Mouse (Mus musculus) lung, adult 2 months (tissue): Measurements from ENCODE around the gene Cort. TPM values are rescaled to one million over a fixed set of nuclear protein-coding genes. Genes with fewer than 3 reads are reported as not detected.

Experiments
- DNase-seq: peaks from one replicate; pipeline ENCODE4 v3.0.0; 2022
- H3K4me1 ChIP-seq: fragments of 200-500 bp; 2 replicates; pipeline ENCODE4 v1.6.1; 2011; ENCODE audit warnings: low read length; ENCODE audit not compliant: control insufficient read depth, insufficient read depth
- H3K4me3 ChIP-seq: fragments of 200-500 bp; replicated peaks from 2 replicates; pipeline ENCODE3; 2011; ENCODE audit warnings: low read depth, mild to moderate bottlenecking, control low read depth, low read length; ENCODE audit errors: extremely low read depth
- CTCF ChIP-seq: fragments of 200-500 bp; IDR thresholded peaks from 2 replicates; pipeline ENCODE4 v1.5.1; 2011; ENCODE audit warnings: mild to moderate bottlenecking, low read length, control low read depth; ENCODE audit not compliant: insufficient read depth
- POLR2A ChIP-seq: fragments of 200-500 bp; IDR thresholded peaks from 2 replicates; pipeline ENCODE4 v1.6.1; 2011; ENCODE audit warnings: low read depth, mild to moderate bottlenecking, control low read depth, low read length, borderline replicate concordance; ENCODE audit errors: extremely low read depth
- WGBS: fragments of 180-500 bp; shearing (Covaris S2); methylation state at CpG from one replicate; pipeline ENCODE4 v1.1.7; 2018; 5-methylcytosine and 5-hydroxymethylcytosine counted together
- polyA plus RNA-seq: library from polyadenylated mRNA; depleted of rRNA; stranded (reverse); fragments of >200 nt; gene quantifications from 2 replicates; pipeline ENCODE4 v1.2.3, GENCODE M21; 2012

The Cort gene
- polyA plus RNA-seq, 1 experiment = not detected

- no peak for DNase-seq
These were observed 23.0 kb upstream of the Cort start for GRCm38 (mm10) chr4:149149611-149150010.

DNA sequence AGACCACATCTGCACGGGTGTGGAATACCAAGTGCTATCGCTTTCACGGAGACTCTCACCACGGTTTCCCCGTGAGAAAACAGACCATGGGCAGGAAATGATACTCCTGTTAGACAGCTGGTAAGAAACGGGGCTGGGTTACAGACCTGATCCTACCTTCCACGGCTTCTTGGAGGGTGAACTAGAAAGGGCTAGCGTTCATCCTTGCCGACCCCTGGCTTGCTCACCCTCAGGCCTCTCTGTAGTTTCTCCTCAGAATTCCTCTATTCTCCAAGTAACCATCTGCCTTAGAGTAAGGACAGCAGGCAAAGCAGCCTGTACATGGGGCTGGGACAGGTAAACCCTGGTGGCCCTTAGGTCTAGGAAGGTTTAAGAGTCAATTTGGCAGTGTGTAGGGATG lies 22.6 kb upstream of the Cort start:
- Histone ChIP-seq H3K4me1 (no peaks in the 10 kb centered on the region), H3K4me3 (no peak overlapping the region)
- 74% methylated on average over 9 of the region's 9 CpGs for WGBS
- no peak for DNase-seq
- no peak for TF ChIP-seq CTCF
- TF ChIP-seq POLR2A = no peak

More at GRCm38 (mm10) chr4:149149611-149150010, 23.0 kb upstream of the Cort start:
- H3K4me1 ChIP-seq = no peaks in the 10 kb centered on the region
- TF ChIP-seq CTCF (no peak), POLR2A (no peak)
- 57% methylated on average over 7 of the region's 7 CpGs for WGBS
- no peak overlapping the region for H3K4me3 ChIP-seq

GRCm38 (mm10) chr4:149148084-149148483 lies 21.5 kb upstream of the Cort start:
- Histone ChIP-seq H3K4me3 (no peak overlapping the region), H3K4me1 (no peaks in the 10 kb centered on the region)
- 73% methylated on average over 4 of the region's 4 CpGs for WGBS
- no peak for DNase-seq
- no peak for TF ChIP-seq CTCF
- TF ChIP-seq POLR2A = no peak

GRCm38 (mm10) chr4:149147528-149147927 lies 21.0 kb upstream of the Cort start:
- WGBS = 64% methylated on average over 7 of the region's 7 CpGs
- H3K4me3 ChIP-seq = no peak overlapping the region
- no peaks in the 10 kb centered on the region for H3K4me1 ChIP-seq
- no peak for TF ChIP-seq POLR2A
- no peak for TF ChIP-seq CTCF
- DNase-seq = no peak

GRCm38 (mm10) chr4:149145151-149145550 lies 18.6 kb upstream of the Cort start:
- TF ChIP-seq CTCF (no peak), POLR2A (no peak)

DNA sequence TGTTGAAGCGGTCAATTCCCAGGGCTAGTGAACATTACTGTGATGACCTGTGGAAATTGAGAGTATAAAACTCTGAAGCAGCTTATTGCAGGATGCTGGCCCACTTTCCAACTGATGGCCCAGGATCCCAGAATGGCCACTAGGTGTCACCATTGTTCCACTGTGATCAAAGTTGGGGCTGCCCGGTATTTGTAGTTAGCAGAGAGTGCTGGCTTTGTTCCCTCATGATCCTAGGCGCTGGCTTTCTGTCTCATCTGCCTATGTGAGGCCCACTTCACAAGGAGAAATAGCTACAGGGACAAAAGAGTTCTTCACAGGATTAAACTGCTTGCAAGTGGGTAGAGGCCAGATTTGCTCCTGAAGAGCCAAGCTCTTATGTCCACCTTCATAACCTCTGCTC lies 17.9 kb upstream of the Cort start:
- Histone ChIP-seq H3K4me3 (no peak overlapping the region), H3K4me1 (no peaks in the 10 kb centered on the region)
- DNase-seq = peak; percentile 74
- TF ChIP-seq POLR2A (no peak), CTCF (peak; percentile 85)
- WGBS = 4% methylated on average over 3 of the region's 3 CpGs

More at GRCm38 (mm10) chr4:149145151-149145550, 18.6 kb upstream of the Cort start:
- 83% methylated on average over 4 of the region's 4 CpGs for WGBS
- Histone ChIP-seq H3K4me3 (no peak overlapping the region), H3K4me1 (no peaks in the 10 kb centered on the region)
- DNase-seq = no peak

- DNase-seq = no peak
- WGBS = 22% methylated on average over 4 of the region's 4 CpGs
- no peaks in the 10 kb centered on the region for H3K4me1 ChIP-seq
- H3K4me3 ChIP-seq = no peak overlapping the region
- TF ChIP-seq CTCF (no peak), POLR2A (no peak)
These were observed 17.0 kb upstream of the Cort start for GRCm38 (mm10) chr4:149143594-149143993.

- H3K4me1 ChIP-seq = no peaks in the 10 kb centered on the region
- DNase-seq = no peak
- no peak for TF ChIP-seq CTCF
- TF ChIP-seq POLR2A = no peak
- WGBS = 79% methylated on average over 8 of the region's 8 CpGs
- H3K4me3 ChIP-seq = no peak overlapping the region
These were observed 12.0 kb upstream of the Cort start for GRCm38 (mm10) chr4:149138515-149138914.

DNA sequence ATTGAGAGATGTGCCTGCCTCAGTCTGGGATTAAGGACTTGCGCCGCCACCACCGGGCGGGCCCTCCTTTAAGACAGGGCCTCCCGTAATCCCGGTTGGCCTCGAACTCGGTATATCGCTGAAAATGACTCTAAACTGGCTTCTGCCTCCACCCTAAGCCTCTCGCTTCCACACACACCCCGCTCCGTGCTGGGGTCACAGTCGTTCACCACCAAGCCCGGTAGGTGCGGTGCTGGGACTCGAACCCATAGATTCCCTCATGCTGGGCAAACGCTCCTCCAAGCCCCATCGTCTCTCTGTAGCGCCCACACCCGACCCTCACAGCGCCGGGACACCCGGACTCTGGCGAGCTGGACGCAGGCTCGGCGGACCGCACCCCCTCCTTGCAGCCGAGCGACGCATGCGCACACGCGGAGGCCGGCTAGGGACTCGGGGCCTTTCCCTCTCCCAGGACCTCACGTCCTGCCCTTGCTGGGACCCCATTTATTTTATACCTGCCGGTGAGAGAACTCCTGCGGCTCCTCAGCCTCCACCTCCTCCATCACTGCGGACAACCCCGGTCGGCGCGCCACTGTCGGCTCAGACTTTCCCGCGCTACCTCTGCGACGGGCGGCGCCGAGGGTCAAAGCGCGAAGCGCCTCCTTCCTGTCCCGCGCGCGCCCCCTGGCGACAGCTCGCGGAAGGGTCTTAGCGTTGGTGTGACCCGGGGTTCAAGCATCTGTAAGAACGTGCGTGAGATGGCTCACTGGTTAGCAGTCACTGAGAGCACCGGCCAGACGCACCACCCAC lies 10.6 kb upstream of the Cort start, which contains the start of gene Cenps:
Cenps (minus strand) TSS at position 648 of the 789 bp plus-strand sequence.
- H3K4me3 ChIP-seq = peak within 1 kb of the TSS; percentile 74
- WGBS = 2% methylated on average over 68 of the region's 68 CpGs
- H3K4me1 ChIP-seq = no peaks in the 10 kb centered on the region
- peak; percentile 91 for DNase-seq
- TF ChIP-seq POLR2A = no peak
- TF ChIP-seq CTCF = peak; percentile 66

DNA sequence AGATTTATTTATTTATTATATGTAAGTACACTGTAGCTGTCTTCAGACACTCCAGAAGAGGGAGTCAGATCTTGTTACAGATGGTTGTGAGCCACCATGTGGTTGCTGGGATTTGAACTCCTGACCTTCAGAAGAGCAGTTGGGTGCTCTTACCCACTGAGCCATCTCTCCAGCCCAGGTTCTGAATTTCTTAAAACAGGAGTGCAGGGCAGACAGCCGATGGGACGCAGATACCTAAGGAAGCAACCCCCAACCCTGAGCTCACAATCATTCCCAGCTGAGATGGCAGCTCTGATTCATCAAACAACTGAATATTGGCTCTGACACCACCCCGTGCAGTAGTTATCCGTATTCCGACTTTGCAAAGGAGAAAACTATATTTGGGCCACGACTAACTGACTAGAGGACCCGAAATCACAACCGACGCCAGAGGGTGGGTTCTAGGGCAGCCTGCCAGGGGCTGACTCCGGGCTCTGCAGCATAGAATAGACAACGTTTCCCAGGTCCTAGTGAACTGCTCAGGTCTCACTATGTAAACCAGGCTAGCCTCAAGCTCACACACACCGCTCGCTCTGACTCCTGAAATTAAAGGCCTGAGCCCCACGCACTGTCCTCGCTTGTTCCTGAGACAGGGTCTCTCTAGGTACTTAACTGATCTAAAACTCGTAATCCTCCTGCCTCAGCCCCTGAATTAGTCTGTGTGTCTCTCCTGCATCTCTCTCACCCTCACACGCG lies 9.7 kb upstream of the Cort start:
- Histone ChIP-seq H3K4me3 (no peak overlapping the region), H3K4me1 (no peaks in the 10 kb centered on the region)
- TF ChIP-seq CTCF (no peak), POLR2A (no peak)
- DNase-seq = no peak
- WGBS = 60% methylated on average over 18 of the region's 18 CpGs
